Mouse (Mus musculus) CH12.LX (cell line): ENCODE data around the gene Sf1.

ENCODE experiments used
- EP300 ChIP-seq: IDR thresholded peaks from 2 replicates; pipeline ENCODE4 v1.6.1; 2011; ENCODE audit warnings: low read length, improper control_type of control experiment
- POLR2A ChIP-seq: IDR thresholded peaks from 2 replicates; pipeline ENCODE4 v1.6.1; 2011; ENCODE audit warnings: low read depth, mild to moderate bottlenecking, improper control_type of control experiment, low read length
- TCF12 ChIP-seq: IDR thresholded peaks from 2 replicates; pipeline ENCODE4 v1.6.1; 2014; ENCODE audit warnings: low read depth, mild to moderate bottlenecking, inconsistent platforms, low read length, improper control_type of control experiment

DNA sequence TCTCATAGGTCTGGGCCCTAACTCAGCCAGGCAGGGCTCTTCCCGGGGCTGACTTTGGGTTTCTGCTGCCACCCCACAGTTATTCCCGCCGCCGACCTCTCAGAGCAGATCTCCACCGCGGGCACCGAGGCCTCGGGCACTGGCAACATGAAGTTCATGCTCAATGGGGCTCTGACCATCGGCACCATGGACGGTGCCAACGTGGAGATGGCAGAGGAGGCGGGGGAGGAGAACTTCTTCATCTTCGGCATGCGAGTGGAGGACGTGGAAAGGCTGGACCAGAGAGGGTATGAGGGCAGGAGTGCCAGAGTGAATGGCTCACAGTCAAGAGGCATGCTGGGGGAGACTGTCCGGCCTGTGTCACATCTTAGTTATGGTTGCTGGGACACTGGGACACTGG lies 30.1 kb downstream of the Sf1 start:
- TF ChIP-seq POLR2A (no peak), EP300 (no peak), TCF12 (no peak)
